Mouse (Mus musculus) brain, embryonic 14.5 days (tissue): Measurements from ENCODE around the gene Zp3r.

Experiments used
- CTCF ChIP-seq: fragments of 200-500 bp; IDR thresholded peaks from 2 replicates; pipeline ENCODE4 v1.5.1; 2012; ENCODE audit warnings: inconsistent platforms, mild to moderate bottlenecking, moderate library complexity, borderline replicate concordance; ENCODE audit not compliant: insufficient read depth, insufficient read length; ENCODE audit errors: extremely low read depth
- POLR2A ChIP-seq: fragments of 200-500 bp; IDR thresholded peaks from 2 replicates; pipeline ENCODE4 v1.6.1; 2012; ENCODE audit warnings: mild to moderate bottlenecking, inconsistent platforms, borderline replicate concordance; ENCODE audit not compliant: poor library complexity, insufficient read depth, insufficient read length, severe bottlenecking; ENCODE audit errors: extremely low read depth

DNA sequence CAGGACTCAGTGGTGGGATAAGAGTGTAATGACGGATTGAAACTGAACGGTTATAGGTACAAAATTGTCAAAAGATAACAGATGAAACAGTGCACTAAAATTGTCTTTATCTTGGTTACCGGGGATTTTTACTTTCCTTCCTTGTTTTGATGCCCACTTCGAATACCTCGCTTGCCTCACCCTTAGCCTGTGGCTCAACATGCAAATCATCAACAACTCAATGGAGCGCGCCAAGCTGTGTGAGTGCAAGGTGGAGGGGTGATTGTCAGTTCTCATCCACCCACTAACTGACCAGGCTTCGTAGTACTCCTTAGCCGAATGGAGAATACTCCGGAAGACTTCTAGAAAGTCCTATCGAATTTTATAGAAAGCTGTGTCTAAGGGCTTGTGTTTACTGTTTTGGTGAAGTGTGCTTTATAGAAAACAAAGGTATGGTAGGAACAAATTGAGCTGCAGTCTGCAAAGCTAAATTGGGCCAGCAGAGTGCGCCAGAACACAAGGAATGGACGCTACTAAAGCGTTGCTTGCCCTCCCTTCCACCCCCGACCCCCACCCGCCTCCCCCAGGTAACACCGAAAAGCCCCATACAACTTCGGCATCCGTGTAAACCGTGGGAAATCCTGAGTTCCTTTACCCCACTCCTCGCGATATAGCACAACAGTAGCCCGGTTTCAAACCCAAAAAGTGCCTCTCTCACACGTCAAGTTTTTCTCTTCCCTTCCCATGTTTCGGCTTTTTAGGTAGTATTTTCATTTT lies 81.6 kb downstream of the Zp3r start:
- TF ChIP-seq CTCF (peak; percentile 70), POLR2A (no peak)
